Mouse (Mus musculus): ENCODE measurements around the gene Adarb2. TPM values are rescaled to one million over a fixed set of nuclear protein-coding genes. Genes with fewer than 3 reads are reported as not detected.

The Adarb2 gene
- total RNA-seq, 2 experiments from 2014 or later, result 0.12 TPM; not detected in 1

GRCm38 (mm10) chr13:8366087-8366486, 163.4 kb downstream of the Adarb2 start:
- DNase-seq (ENCODE audit: low spot score), result no peak

DNA sequence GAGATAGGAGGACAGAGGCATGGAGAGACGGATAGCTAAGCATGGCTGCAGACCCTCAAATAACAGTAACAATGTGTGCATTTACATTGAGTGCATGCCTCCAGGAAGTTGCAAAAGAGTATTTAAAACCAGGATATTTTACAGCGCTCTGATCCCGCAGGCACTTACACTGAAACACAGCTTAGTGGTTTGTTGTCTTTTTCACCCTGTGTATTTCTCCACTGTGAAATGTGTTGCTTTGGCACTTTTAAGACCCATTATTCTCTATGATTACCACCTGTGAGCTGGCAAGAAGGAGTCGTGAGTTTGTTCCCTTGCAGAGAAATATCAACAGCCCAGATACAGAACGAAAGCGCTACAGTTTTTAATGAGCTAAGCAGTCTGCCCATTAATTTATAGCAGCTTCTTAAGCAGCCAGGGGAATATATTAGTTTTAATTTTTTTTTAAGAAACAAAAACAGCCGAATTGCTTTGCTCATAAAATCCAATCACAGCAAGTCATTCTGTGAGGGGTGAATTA, 167.3 kb downstream of the Adarb2 start:
- DNase-seq (ENCODE audit: low spot score), result no peak

- no peak for DNase-seq (ENCODE audit: low spot score)
Observed at GRCm38 (mm10) chr13:8388541-8388940, 185.9 kb downstream of the Adarb2 start.

DNA sequence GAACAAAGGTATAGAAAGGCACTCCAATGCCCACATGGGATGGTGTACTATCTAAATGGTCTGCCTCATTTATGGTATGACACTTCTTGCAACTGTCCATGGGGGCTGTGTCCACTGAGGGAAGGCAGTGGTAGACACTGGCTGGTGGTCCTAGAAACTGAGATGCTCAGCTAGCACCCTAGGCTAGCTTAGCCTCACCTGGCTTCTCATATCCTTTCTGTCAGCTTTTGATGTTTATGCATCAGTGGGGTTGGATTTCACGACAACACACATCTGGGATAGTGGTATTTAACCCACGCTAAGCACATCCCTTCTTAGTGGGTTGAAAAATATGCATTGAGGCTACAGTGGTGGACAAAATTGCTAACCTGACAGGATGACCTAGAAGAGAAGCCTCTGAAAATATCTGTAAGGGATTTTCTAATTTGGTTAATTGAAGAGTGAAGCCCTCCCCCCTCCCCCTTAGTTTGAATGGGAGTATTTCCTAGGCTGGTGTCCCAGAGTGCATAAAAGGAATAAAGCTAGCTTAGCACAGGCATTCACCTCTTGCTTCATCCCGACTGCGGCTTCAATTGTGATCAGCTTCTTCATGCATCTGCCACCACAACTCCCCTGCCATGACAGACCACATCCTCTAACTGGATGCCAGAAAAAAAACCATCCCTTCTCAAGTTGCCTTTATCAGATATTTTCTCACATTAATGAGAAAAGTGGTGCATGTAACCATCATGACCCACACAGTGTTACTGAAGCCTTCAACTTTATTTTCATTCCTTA, 197.8 kb downstream of the Adarb2 start:
- no peak for DNase-seq (ENCODE audit: low spot score)

DNA sequence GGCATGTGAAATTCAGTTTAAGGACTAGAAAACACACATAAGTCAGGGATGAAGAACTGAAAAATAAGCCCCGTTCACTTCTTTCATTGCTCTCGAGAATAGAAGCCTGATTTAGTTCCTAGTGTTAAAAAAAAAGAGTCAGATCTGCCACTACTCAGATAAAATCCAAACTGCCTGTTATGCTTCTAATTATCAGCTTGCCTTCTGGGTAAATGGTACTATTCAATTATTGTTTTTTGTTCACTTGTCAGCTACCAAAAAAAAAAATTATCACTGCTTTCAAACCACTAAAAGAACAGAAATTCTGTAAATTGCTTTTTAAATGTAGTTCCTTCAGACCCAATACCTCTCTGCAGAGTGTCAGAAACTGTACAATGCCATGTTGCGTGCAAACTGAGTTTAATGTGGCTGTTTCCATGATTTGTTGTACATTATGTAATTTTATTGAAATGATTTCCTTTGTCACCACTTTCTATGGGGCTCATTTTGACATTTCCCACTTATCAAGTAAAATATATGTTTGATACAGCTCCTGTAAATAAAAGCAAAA, 199.7 kb downstream of the Adarb2 start:
- no peak for DNase-seq (ENCODE audit: low spot score)

- DNase-seq (ENCODE audit: low spot score), result no peak
Observed at GRCm38 (mm10) chr13:8406020-8406419, 203.4 kb downstream of the Adarb2 start.

GRCm38 (mm10) chr13:8410353-8411318, 208.0 kb downstream of the Adarb2 start:
- no peak for DNase-seq (ENCODE audit: low spot score)

- no peak for DNase-seq (ENCODE audit: low spot score)
Observed at GRCm38 (mm10) chr13:8424019-8424719, 221.5 kb downstream of the Adarb2 start.

GRCm38 (mm10) chr13:8439188-8439835, 236.6 kb downstream of the Adarb2 start:
- DNase-seq (ENCODE audit: low spot score), result no peak

GRCm38 (mm10) chr13:8445415-8445814, 242.7 kb downstream of the Adarb2 start:
- DNase-seq (ENCODE audit: low spot score), result no peak

- DNase-seq (ENCODE audit: low spot score), result no peak
Observed at GRCm38 (mm10) chr13:8448192-8448879, 245.7 kb downstream of the Adarb2 start.

- DNase-seq (ENCODE audit: low spot score), result no peak
Observed at GRCm38 (mm10) chr13:8451581-8451980, 248.9 kb downstream of the Adarb2 start.

- no peak for DNase-seq (ENCODE audit: low spot score)
Observed at GRCm38 (mm10) chr13:8456886-8457285, 254.2 kb downstream of the Adarb2 start.

GRCm38 (mm10) chr13:8457831-8458230, 255.2 kb downstream of the Adarb2 start:
- no peak for DNase-seq (ENCODE audit: low spot score)

DNA sequence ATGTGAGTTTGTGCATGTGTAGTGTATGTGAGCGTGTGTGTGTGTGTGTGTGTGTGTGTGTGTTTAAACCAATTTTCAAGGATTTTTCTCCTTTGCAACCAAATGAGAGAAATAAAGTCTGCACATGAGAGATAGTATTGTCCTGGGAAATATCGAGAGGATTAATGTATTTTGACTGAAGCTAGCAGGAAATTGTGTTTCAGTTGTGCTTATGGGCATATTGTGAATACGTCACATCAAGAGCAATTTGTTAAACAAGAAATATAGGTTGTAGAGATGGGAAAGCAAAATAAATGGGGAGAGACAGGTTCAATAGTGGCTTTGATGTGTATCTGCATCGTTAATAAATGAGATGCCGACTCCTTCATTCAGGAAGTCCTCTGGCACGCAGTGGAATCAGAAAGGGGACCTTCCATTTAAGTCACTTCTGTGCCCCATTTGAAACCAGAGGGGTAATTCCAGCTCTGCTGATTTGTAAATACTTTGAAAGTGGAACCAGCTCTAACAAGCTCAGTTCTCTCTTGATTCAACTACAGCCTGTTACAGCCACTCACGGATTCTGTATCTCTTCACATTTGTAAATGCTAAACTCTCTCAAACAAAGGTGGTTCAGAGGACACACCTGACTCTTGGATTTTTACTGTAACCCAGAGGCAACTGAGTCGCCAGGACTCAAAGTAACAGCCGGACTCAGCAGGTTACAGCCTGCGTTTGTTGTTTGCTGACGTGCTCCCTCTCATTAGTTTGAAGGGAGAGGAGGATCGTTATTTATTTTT, 265.1 kb downstream of the Adarb2 start:
- no peak for DNase-seq (ENCODE audit: low spot score)

- DNase-seq (ENCODE audit: low spot score), result no peak
Observed at GRCm38 (mm10) chr13:8476237-8476636, 273.6 kb downstream of the Adarb2 start.

- no peak for DNase-seq (ENCODE audit: low spot score)
Observed at GRCm38 (mm10) chr13:8478731-8479130, 276.1 kb downstream of the Adarb2 start.

GRCm38 (mm10) chr13:8479970-8480369, 277.3 kb downstream of the Adarb2 start:
- DNase-seq (ENCODE audit: low spot score), result no peak

DNA sequence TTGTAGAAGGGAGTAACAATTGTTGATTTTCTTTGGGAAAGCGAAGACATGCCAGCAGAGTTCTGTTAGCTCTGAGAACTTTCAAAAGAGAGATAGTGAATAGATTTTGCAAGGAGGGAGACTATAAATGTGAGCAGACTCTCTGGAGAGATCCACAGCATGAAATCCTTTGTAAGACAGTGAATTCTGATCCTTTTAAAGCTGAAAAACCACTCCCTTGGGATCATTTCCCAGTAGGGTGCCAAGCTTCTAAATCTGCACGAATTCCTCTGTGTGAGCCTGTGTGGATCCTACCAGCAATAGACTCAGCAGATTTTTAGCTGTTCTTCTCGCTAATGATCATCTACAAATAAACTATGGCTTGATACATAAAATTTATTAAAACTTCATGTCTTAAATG, 278.7 kb downstream of the Adarb2 start:
- no peak for DNase-seq (ENCODE audit: low spot score)
